Mouse (Mus musculus) liver, adult 2 months (tissue): ENCODE measurements around the gene Gm21762. TPM values are rescaled to one million over a fixed set of nuclear protein-coding genes. Genes with fewer than 3 reads are reported as not detected.
"Not testable (repeated sequence)": the region's sequence is repeated elsewhere in the genome, so short reads cannot be mapped to it uniquely, and the experiment has no call there.

Experiments used
- DNase-seq: peaks from one replicate; pipeline ENCODE4 v3.0.0-alpha.2; 2011; ENCODE audit warnings: low read depth, low spot score; ENCODE audit errors: extremely low read depth
- H3K27ac ChIP-seq: fragments of 200-500 bp; replicated peaks from 2 replicates; pipeline ENCODE4 v1.5.1; 2012; ENCODE audit warnings: low read depth, mild to moderate bottlenecking, control low read depth, inconsistent platforms, low read length; ENCODE audit not compliant: insufficient read depth
- H3K27me3 ChIP-seq: fragments of 200-500 bp; 2 replicates; pipeline ENCODE4 v1.6.1; 2012; ENCODE audit warnings: mild to moderate bottlenecking, moderate library complexity, low read length, inconsistent platforms; ENCODE audit not compliant: control insufficient read depth, insufficient read depth
- H3K36me3 ChIP-seq: fragments of 200-500 bp; 2 replicates; pipeline ENCODE4 v1.6.1; 2012; ENCODE audit warnings: low read length, inconsistent platforms; ENCODE audit not compliant: control insufficient read depth, insufficient read depth
- H3K4me1 ChIP-seq: fragments of 200-500 bp; 2 replicates; pipeline ENCODE4 v1.6.1; 2011; ENCODE audit warnings: low read length; ENCODE audit not compliant: control insufficient read depth, insufficient read depth
- H3K4me3 ChIP-seq: fragments of 200-500 bp; 2 replicates; pipeline ENCODE4 v1.5.1; 2011; ENCODE audit warnings: low read depth, mild to moderate bottlenecking, control low read depth, low read length, moderate library complexity; ENCODE audit not compliant: insufficient read depth
- H3K79me2 ChIP-seq: fragments of 200-500 bp; 2 replicates; pipeline ENCODE4 v1.6.1; 2012; ENCODE audit warnings: inconsistent platforms, mild to moderate bottlenecking, low read length, moderate library complexity; ENCODE audit not compliant: control insufficient read depth, insufficient read depth
- H3K9ac ChIP-seq: fragments of 200-500 bp; 2 replicates; pipeline ENCODE4 v1.6.1; 2012; ENCODE audit warnings: low read depth, mild to moderate bottlenecking, control low read depth, inconsistent platforms, low read length
- WGBS: fragments of 180-500 bp; shearing (Covaris S2); methylation state at CpG from one replicate; pipeline ENCODE4 v1.1.7; 2018; 5-methylcytosine and 5-hydroxymethylcytosine counted together
- polyA plus RNA-seq: library from polyadenylated mRNA; depleted of rRNA; stranded (reverse); fragments of >200 nt; gene quantifications from 2 replicates; pipeline ENCODE4 v1.2.3, GENCODE M21; 2012; rRNA removed
- total RNA-seq: library from RNA; depleted of rRNA; stranded (reverse); fragments of >200 nt; gene quantifications from 2 replicates; pipeline ENCODE4 v1.2.3, GENCODE M21; 2014; rRNA removed

Gm21762 gene
- total and polyA plus RNA-seq, 2 experiments: 0.18 to 0.55 TPM

- WGBS: 94% methylated on average over 16 of the region's 25 CpGs
- not testable (repeated sequence) for H3K4me3 ChIP-seq, H3K27ac ChIP-seq, H3K27me3 ChIP-seq, H3K79me2 ChIP-seq, H3K36me3 ChIP-seq, H3K9ac ChIP-seq, DNase-seq, H3K4me1 ChIP-seq
Measured at GRCm38 (mm10) chr13:120223012-120223659, 7.4 kb upstream of the Gm21762 start.

GRCm38 (mm10) chr13:120220922-120221321, 5.2 kb upstream of the Gm21762 start:
- H3K27me3 ChIP-seq, H3K79me2 ChIP-seq, H3K4me1 ChIP-seq, H3K27ac ChIP-seq, H3K9ac ChIP-seq, DNase-seq, H3K4me3 ChIP-seq, H3K36me3 ChIP-seq: not testable (repeated sequence)
- 75% methylated on average over 5 of the region's 5 CpGs for WGBS

GRCm38 (mm10) chr13:120196189-120196821, 19.4 kb downstream of the Gm21762 start:
- H3K79me2 ChIP-seq, H3K4me1 ChIP-seq, H3K27ac ChIP-seq, H3K9ac ChIP-seq, H3K36me3 ChIP-seq, DNase-seq, H3K4me3 ChIP-seq, H3K27me3 ChIP-seq: not testable (repeated sequence)
- WGBS: 72% methylated on average over 7 of the region's 8 CpGs

GRCm38 (mm10) chr13:120172133-120172532, 43.6 kb downstream of the Gm21762 start, which contains the start of gene Gm21818:
Gene Gm21818, plus strand, starts transcription at chr13:120172433.
- not testable (repeated sequence) for H3K4me3 ChIP-seq, H3K27me3 ChIP-seq, H3K9ac ChIP-seq, DNase-seq, H3K79me2 ChIP-seq, H3K27ac ChIP-seq, H3K36me3 ChIP-seq, H3K4me1 ChIP-seq
- 64% methylated on average over 4 of the region's 4 CpGs for WGBS

DNA sequence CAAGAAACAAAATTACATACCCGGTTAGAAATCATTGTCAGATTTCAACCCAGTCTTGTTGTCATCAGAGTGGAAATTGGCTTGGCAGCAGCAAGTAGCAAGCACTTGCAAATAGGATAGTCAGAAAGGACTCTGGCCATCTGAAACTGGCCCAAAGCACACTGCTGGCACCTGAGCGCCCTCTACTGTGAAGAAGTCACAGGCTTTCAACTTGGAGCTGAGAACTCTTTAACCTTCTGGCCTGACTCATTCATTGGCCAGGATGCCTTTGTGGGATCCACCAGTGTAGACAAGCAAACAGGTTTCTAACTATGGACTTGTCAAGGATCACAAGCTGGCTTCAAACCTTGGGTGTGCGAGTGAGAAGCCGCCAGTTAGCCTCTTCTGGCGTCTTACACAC, 47.4 kb downstream of the Gm21762 start:
- H3K27me3 ChIP-seq, H3K27ac ChIP-seq, H3K79me2 ChIP-seq, H3K4me1 ChIP-seq, H3K4me3 ChIP-seq, H3K36me3 ChIP-seq, H3K9ac ChIP-seq: not testable (repeated sequence)
- WGBS: 52% methylated on average over 5 of the region's 5 CpGs
- peak; percentile 0 for DNase-seq

Other genes with a start within 250 kb of the Gm21762 start
- gene Gm36079, start 188.9 kb downstream of the Gm21762 start, total RNA-seq: not detected in 2 replicates
- gene Gm36079, start 188.9 kb downstream of the Gm21762 start, polyA plus RNA-seq: not detected in 2 replicates
- 0.09 and 0.13 TPM in 2 replicates for gene Gm21188, start 163.8 kb downstream of the Gm21762 start, total RNA-seq
- gene Gm21188, start 163.8 kb downstream of the Gm21762 start, polyA plus RNA-seq: not detected in 2 replicates
- not detected in 2 replicates for gene Gm20767, start 75.7 kb downstream of the Gm21762 start, total RNA-seq
- gene Gm20767, start 75.7 kb downstream of the Gm21762 start, polyA plus RNA-seq: not detected in 2 replicates
- not detected in 2 replicates for gene Gm21818, start 43.5 kb downstream of the Gm21762 start, total RNA-seq
- not detected in 2 replicates for gene Gm21818, start 43.5 kb downstream of the Gm21762 start, polyA plus RNA-seq
- gene Gm21731, start 23.2 kb upstream of the Gm21762 start, total RNA-seq: not detected in 2 replicates
- gene Gm21731, start 23.2 kb upstream of the Gm21762 start, polyA plus RNA-seq: not detected in 2 replicates
- gene AF067061, start 47.2 kb upstream of the Gm21762 start, total RNA-seq: 0.27 TPM in 1 of 2 replicates, not detected in the other
- not detected in 2 replicates for gene AF067061, start 47.2 kb upstream of the Gm21762 start, polyA plus RNA-seq
- gene BC147527, start 84.4 kb upstream of the Gm21762 start, total RNA-seq: 0.18 and 0.47 TPM in 2 replicates
- not detected in 2 replicates for gene BC147527, start 84.4 kb upstream of the Gm21762 start, polyA plus RNA-seq
- not detected in 2 replicates for gene Tcstv3, start 100.9 kb upstream of the Gm21762 start, total RNA-seq
- gene Tcstv3, start 100.9 kb upstream of the Gm21762 start, polyA plus RNA-seq: not detected in 2 replicates